20 mouse cellular contexts compared by ENCODE assay signal in genomic region chr3:146901729-146902128, GRCm38 (mm10). TPM values are rescaled to one million over a fixed set of nuclear protein-coding genes. Genes with fewer than 3 reads are reported as not detected.
A peak's percentile ranks its signal among the peaks of the same experiment; 100 is the strongest.
DNase-seq lines count a peak whose midpoint lies in the region; ATAC-seq lines count a peak whose summit lies in the region.
"Had no signal": no experiment of that assay in that cellular context is flagged by ENCODE, and none has a peak within 500 bp of the region (broad histone marks: within the 10 kb centered on the region; RNA-seq: fewer than 3 reads in every experiment).

No protein-coding gene starts in this region.

- no peaks in the 10 kb centered on the region for H3K9me3 ChIP-seq in midbrain, embryonic 14.5 days (ENCODE audit: control insufficient read depth, low read length)
- no peaks in the 10 kb centered on the region for H3K9me3 ChIP-seq in midbrain, embryonic 10.5 days (replicated peaks)
- H3K9me3 ChIP-seq: embryonic facial prominence, embryonic 12.5 days; heart, embryonic 15.5 days had no signal

- no peak overlapping the region for H3K4me2 ChIP-seq in midbrain, embryonic 14.5 days (ENCODE audit: low read length)
- H3K4me2 ChIP-seq: embryonic facial prominence, embryonic 12.5 days; heart, embryonic 11.5 days; heart, embryonic 15.5 days had no signal

- H3K36me3 ChIP-seq in midbrain, embryonic 14.5 days (ENCODE audit: control insufficient read depth, insufficient read depth, low read length): 0 out of 2 replicates have a peak, but pooled peaks cover 4% of the 10 kb centered on the region
- no peaks in the 10 kb centered on the region for H3K36me3 ChIP-seq in midbrain, embryonic 10.5 days
- H3K36me3 ChIP-seq: embryonic facial prominence, embryonic 12.5 days; heart, embryonic 15.5 days had no signal

- H3K9ac ChIP-seq in midbrain, embryonic 14.5 days (replicated peaks; ENCODE audit: low read length): no peak overlapping the region
- H3K9ac ChIP-seq: embryonic facial prominence, embryonic 12.5 days; heart, embryonic 15.5 days had no signal

- no peak for DNase-seq in frontal cortex, postnatal 10 days (ENCODE audit: low spot score in 2 of 2)
- peak; percentile 46 for DNase-seq in midbrain, embryonic 14.5 days
- no peak for DNase-seq in midbrain, embryonic 10.5 days (ENCODE audit: low spot score)
- peak; percentile 66 for DNase-seq in brain, adult 2 months (ENCODE audit: low read depth, low spot score)
- DNase-seq in telencephalon, adult 2 months (ENCODE audit: low read depth, low spot score): peak; percentile 49
- no peak for DNase-seq in kidney, postnatal 14 days
- DNase-seq: adrenal gland, adult 2 months; adrenal gland, postnatal 25 days; cerebellum, adult 11-12 months; cerebellum, adult 9-10 months; cerebellum, postnatal 25 days; gastrocnemius, postnatal 14 days; heart, adult 2 months; heart, postnatal 14 days had no signal

- H3K27ac ChIP-seq in midbrain, embryonic 14.5 days (replicated peaks; ENCODE audit: low read depth, low read length): no peak overlapping the region
- no peak overlapping the region for H3K27ac ChIP-seq in midbrain, embryonic 10.5 days (replicated peaks)
- H3K27ac ChIP-seq: embryonic facial prominence, embryonic 12.5 days; heart, adult 2 months; heart, embryonic 15.5 days had no signal

- WGBS in midbrain, embryonic 14.5 days: 49% methylated on average over 4 of the region's 4 CpGs
- WGBS in midbrain, embryonic 10.5 days: 70% methylated on average over 4 of the region's 4 CpGs

- H3K4me3 ChIP-seq in midbrain, embryonic 14.5 days (replicated peaks; ENCODE audit: low read depth, low read length): no peak overlapping the region
- H3K4me3 ChIP-seq in midbrain, embryonic 10.5 days: no peak overlapping the region
- H3K4me3 ChIP-seq: embryonic facial prominence, embryonic 12.5 days; heart, adult 2 months; heart, embryonic 15.5 days had no signal

- no peaks in the 10 kb centered on the region for H3K27me3 ChIP-seq in midbrain, embryonic 14.5 days (ENCODE audit: control insufficient read depth, insufficient read depth, low read length)
- H3K27me3 ChIP-seq in midbrain, embryonic 10.5 days (ENCODE audit: low read depth, poor library complexity, severe bottlenecking): no peaks in the 10 kb centered on the region
- H3K27me3 ChIP-seq: CH12.LX; embryonic facial prominence, embryonic 12.5 days; heart, embryonic 15.5 days had no signal

- no peaks in the 10 kb centered on the region for H3K4me1 ChIP-seq in midbrain, embryonic 14.5 days (ENCODE audit: control insufficient read depth, insufficient read depth, low read length)
- H3K4me1 ChIP-seq in midbrain, embryonic 10.5 days: peaks cover 3% of the 10 kb centered on the region; the same call in 1 of the 2 replicates
- H3K4me1 ChIP-seq: embryonic facial prominence, embryonic 12.5 days; heart, embryonic 15.5 days had no signal

- ATAC-seq in frontal cortex, adult (ENCODE audit: low TSS enrichment): peak; percentile 74
- no peak for ATAC-seq in midbrain, embryonic 14.5 days (ENCODE audit: low FRiP score, low TSS enrichment)
- ATAC-seq: intestine, embryonic 16.5 days had no signal

RNA-seq across cellular contexts. Expression of gene Ttll7, which starts 49.6 kb away (rescaled TPM):
- 8.4 and 10.2 TPM in 2 replicates for polyA plus RNA-seq in midbrain, embryonic 14.5 days (2014; fragmentation: Nextera tagmentation; extraction: Ambion mirVana)
- polyA plus RNA-seq in midbrain, embryonic 10.5 days (2016; fragmentation: Nextera tagmentation; extraction: Ambion mirVana): 3.2 and 3.7 TPM in 2 replicates

Comparison
In these comparisons a context has a peak if more than half of its experiments do, and no peak if none do; other contexts are left out.
1. DNase-seq: peak in midbrain, embryonic 14.5 days (single experiment), brain, adult 2 months (single experiment) and telencephalon, adult 2 months (single experiment); none in frontal cortex, postnatal 10 days (0 of 2), midbrain, embryonic 10.5 days (single experiment) and kidney, postnatal 14 days (single experiment).